Mouse (Mus musculus): ENCODE measurements around the gene Akr7a5. TPM values are rescaled to one million over a fixed set of nuclear protein-coding genes. Genes with fewer than 3 reads are reported as not detected.
A peak's percentile ranks its signal among the peaks of the same experiment; 100 is the strongest.

Gene Akr7a5
- polyA plus RNA-seq, 1 experiment from 2014 or later = 66.5 TPM

DNA sequence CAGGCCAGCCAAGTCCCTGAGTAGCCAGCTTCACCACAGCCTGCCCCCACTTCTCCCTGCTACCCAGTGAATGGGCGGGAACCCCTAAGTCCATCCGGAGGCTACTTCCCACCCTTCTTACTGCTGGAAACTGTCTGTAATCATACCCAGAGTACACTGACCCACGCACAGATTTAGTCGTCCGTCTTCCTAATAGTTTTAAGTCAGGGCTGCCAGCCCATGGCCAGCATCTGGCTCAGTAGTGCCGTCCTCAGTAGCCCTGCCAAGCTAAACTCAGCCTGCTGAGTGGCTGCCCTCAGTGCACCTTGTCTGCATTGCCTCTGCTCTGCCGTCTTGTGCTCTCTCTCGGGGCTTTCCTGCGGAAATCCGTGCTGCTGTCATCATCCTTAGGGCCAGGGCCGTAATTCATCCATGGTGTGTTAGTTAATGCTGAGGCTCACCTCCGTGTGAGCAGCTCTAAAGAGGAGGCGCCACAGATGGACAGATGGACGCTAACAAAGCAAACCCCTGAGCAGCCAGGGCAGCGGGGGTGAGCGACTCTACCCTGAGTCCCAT is 28.7 kb upstream of the Akr7a5 start:
- WGBS = 94% methylated on average over 16 of the region's 16 CpGs
- Histone ChIP-seq H3K4me2 (replicated peaks) (no peak overlapping the region), H3K4me1 (replicated peaks) (no peaks in the 10 kb centered on the region), H3K27ac (no peak overlapping the region), H3K9ac (replicated peaks) (no peak overlapping the region), H3K36me3 (peaks cover 62% of the 10 kb centered on the region), H3K4me3 (replicated peaks) (no peak overlapping the region), H3K9me3 (no peaks in the 10 kb centered on the region), H3K27me3 (no peaks in the 10 kb centered on the region)
- no peak for ATAC-seq

DNA sequence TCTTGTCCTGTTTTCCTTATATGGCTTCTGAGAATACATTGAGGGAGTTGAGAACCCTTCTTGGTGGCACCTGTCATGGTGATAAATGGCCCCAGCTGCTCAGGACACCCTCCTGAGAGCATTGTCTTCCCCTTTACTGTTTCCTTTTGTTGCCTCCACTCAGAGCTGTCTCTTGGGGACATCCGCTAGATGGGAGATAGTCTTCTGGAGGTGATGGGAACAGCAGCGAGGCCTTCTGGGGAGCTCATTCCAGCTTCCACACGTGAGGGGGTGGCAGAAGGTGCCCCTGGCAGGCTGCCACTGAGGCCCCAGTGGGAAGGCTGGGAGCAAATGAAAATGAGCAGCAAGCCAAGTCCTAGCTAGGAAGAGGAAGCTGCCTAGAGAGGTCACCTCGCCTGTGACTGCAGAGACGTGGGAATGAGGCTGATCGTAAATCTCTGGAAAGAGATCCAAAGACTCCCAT is 27.6 kb upstream of the Akr7a5 start:
- Histone ChIP-seq H3K9ac (replicated peaks) (no peak overlapping the region), H3K27ac (no peak overlapping the region), H3K36me3 (peaks cover 73% of the 10 kb centered on the region)

GRCm38 (mm10) chr4:139284877-139285276 is 25.7 kb upstream of the Akr7a5 start:
- H3K4me3 ChIP-seq (replicated peaks) = no peak overlapping the region
- no peak for ATAC-seq
- peaks cover 91% of the 10 kb centered on the region for H3K36me3 ChIP-seq
- no peaks in the 10 kb centered on the region for H3K9me3 ChIP-seq
- H3K4me1 ChIP-seq (replicated peaks) = no peaks in the 10 kb centered on the region
- no peak overlapping the region for H3K9ac ChIP-seq (replicated peaks)
- 95% methylated on average over 15 of the region's 15 CpGs for WGBS
- H3K27me3 ChIP-seq = no peaks in the 10 kb centered on the region
- H3K4me2 ChIP-seq (replicated peaks) = no peak overlapping the region
- no peak overlapping the region for H3K27ac ChIP-seq

More for the DNA sequence above, 27.6 kb upstream of the Akr7a5 start:
- no peaks in the 10 kb centered on the region for H3K9me3 ChIP-seq
- no peaks in the 10 kb centered on the region for H3K4me1 ChIP-seq (replicated peaks)
- no peak overlapping the region for H3K4me3 ChIP-seq (replicated peaks)
- H3K4me2 ChIP-seq (replicated peaks) = no peak overlapping the region
- WGBS = 86% methylated on average over 6 of the region's 6 CpGs
- no peak for ATAC-seq
- no peaks in the 10 kb centered on the region for H3K27me3 ChIP-seq

DNA sequence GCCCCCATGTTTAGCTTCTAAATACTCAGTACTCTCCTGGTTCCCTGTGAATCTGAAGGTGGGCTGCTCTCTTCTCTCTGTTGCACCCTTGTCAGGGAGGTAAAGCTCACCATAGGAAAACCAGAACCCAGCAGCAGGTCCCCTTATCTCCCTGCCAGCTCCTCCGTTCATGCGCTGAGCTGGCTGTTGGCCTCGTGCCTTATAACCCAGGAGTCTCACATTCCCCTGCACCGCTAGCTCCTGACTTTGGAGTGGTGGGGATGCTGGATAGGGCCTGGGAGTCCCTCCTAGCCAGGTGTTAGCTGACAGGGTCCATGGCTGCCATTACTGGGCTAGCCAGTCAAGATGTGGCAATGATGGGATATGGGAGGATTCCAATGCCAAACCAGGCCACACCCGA is 24.3 kb upstream of the Akr7a5 start:
- WGBS = 95% methylated on average over 5 of the region's 5 CpGs
- Histone ChIP-seq H3K4me2 (replicated peaks) (no peak overlapping the region), H3K9ac (replicated peaks) (no peak overlapping the region), H3K4me3 (replicated peaks) (no peak overlapping the region), H3K36me3 (peaks cover 91% of the 10 kb centered on the region), H3K27me3 (no peaks in the 10 kb centered on the region), H3K4me1 (replicated peaks) (no peaks in the 10 kb centered on the region), H3K27ac (no peak overlapping the region), H3K9me3 (no peaks in the 10 kb centered on the region)
- ATAC-seq = no peak

- H3K9me3 ChIP-seq = no peaks in the 10 kb centered on the region
- H3K4me1 ChIP-seq (replicated peaks) = no peaks in the 10 kb centered on the region
- peak; percentile 41 for ATAC-seq
- H3K4me2 ChIP-seq (replicated peaks) = no peak overlapping the region
- no peak overlapping the region for H3K4me3 ChIP-seq (replicated peaks)
- H3K27ac ChIP-seq = no peak overlapping the region
- no peak overlapping the region for H3K9ac ChIP-seq (replicated peaks)
- H3K36me3 ChIP-seq = peaks cover 82% of the 10 kb centered on the region
- no peaks in the 10 kb centered on the region for H3K27me3 ChIP-seq
- 86% methylated on average over 18 of the region's 18 CpGs for WGBS
Measured at GRCm38 (mm10) chr4:139287122-139287863, 23.3 kb upstream of the Akr7a5 start.

DNA sequence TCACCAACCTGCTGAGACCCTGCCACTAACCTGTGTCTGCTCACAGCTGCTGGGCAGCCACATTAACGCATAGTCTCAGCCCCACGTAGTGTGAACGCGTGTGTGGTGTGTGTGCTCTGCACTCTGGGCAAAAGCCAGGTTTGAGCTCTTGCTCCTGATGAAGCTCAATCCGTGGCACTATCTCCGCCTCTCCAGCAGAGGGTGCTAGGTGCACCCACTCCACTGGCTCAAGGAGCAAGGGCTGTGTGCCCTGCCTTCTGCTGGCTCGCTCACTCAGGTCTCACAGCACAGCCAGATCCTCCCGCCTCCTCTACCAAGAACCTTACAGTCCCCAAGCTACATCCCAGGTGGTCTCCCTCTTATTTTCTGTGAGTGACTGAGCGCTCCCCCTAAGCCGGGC is 21.5 kb upstream of the Akr7a5 start:
- no peak overlapping the region for H3K27ac ChIP-seq

DNA sequence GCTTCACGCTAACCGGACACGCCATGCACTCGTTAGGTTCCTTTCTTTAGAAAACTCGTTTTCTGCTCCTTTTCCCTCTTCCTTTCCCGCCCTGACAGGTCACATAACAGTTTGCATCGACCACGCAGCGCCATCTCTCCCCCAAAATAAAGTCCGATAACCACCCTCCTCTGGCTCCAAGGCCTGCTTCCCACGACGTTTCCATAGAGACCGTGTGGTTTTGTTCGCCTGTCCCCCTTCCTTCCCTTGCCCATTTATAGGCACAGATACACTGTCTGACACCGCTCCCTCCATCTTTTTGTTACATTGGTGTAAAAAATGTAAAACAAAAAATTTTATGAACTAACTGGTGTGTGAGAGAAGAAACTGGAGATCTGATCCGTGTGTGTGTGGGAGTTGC is 19.4 kb upstream of the Akr7a5 start:
- H3K4me1 ChIP-seq (replicated peaks) = no peaks in the 10 kb centered on the region
- H3K9me3 ChIP-seq = no peaks in the 10 kb centered on the region
- H3K36me3 ChIP-seq = peaks cover 55% of the 10 kb centered on the region
- WGBS = 84% methylated on average over 16 of the region's 16 CpGs
- H3K9ac ChIP-seq (replicated peaks) = no peak overlapping the region
- no peaks in the 10 kb centered on the region for H3K27me3 ChIP-seq
- no peak overlapping the region for H3K4me2 ChIP-seq (replicated peaks)
- no peak overlapping the region for H3K27ac ChIP-seq
- no peak for ATAC-seq
- H3K4me3 ChIP-seq (replicated peaks) = no peak overlapping the region

More for the DNA sequence above, 21.5 kb upstream of the Akr7a5 start:
- peaks cover 70% of the 10 kb centered on the region for H3K36me3 ChIP-seq
- H3K9me3 ChIP-seq = no peaks in the 10 kb centered on the region
- no peak overlapping the region for H3K4me3 ChIP-seq (replicated peaks)
- H3K27me3 ChIP-seq = no peaks in the 10 kb centered on the region
- ATAC-seq = peak; percentile 28; the same call in 1 of the 2 replicates
- WGBS = 66% methylated on average over 10 of the region's 10 CpGs
- no peak overlapping the region for H3K4me2 ChIP-seq (replicated peaks)
- H3K4me1 ChIP-seq (replicated peaks) = no peaks in the 10 kb centered on the region
- H3K9ac ChIP-seq (replicated peaks) = no peak overlapping the region

DNA sequence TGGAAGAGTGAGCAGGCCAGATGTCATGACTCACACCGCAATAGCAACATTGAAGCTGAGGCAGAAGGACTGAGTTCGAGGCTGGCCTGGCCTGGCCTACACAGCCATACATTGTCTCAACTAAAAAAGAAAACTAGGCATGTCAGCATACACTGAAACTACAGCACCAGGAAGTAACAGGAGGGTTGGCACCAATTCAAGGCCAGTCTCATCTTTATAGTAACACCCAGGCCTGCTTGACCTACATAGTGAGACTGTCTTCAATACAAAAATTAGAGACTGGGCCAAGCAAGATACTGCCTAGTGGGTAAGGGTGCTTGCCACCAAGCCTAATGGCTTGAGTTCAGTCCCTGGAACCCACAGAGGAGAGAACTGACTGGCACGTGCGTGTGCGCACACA is 18.5 kb upstream of the Akr7a5 start:
- no peaks in the 10 kb centered on the region for H3K27me3 ChIP-seq
- H3K9ac ChIP-seq (replicated peaks) = no peak overlapping the region
- peaks cover 48% of the 10 kb centered on the region for H3K36me3 ChIP-seq
- H3K27ac ChIP-seq = no peak overlapping the region
- no peak overlapping the region for H3K4me3 ChIP-seq (replicated peaks)
- no peak for ATAC-seq
- no peak overlapping the region for H3K4me2 ChIP-seq (replicated peaks)
- H3K9me3 ChIP-seq = no peaks in the 10 kb centered on the region
- H3K4me1 ChIP-seq (replicated peaks) = no peaks in the 10 kb centered on the region
- 98% methylated on average over 5 of the region's 5 CpGs for WGBS

- no peaks in the 10 kb centered on the region for H3K27me3 ChIP-seq
- 86% methylated on average over 4 of the region's 4 CpGs for WGBS
- H3K4me1 ChIP-seq (replicated peaks) = no peaks in the 10 kb centered on the region
- no peaks in the 10 kb centered on the region for H3K9me3 ChIP-seq
- no peak overlapping the region for H3K27ac ChIP-seq
- no peak overlapping the region for H3K4me2 ChIP-seq (replicated peaks)
- H3K36me3 ChIP-seq = peaks cover 54% of the 10 kb centered on the region
- ATAC-seq = no peak
- no peak overlapping the region for H3K4me3 ChIP-seq (replicated peaks)
- no peak overlapping the region for H3K9ac ChIP-seq (replicated peaks)
Measured at GRCm38 (mm10) chr4:139297566-139297965, 13.0 kb upstream of the Akr7a5 start.

GRCm38 (mm10) chr4:139298671-139299366 is 11.7 kb upstream of the Akr7a5 start:
- Histone ChIP-seq H3K9ac (replicated peaks) (no peak overlapping the region), H3K4me1 (replicated peaks) (no peaks in the 10 kb centered on the region), H3K27ac (no peak overlapping the region; the same call in 1 of the 2 replicates), H3K4me2 (replicated peaks) (no peak overlapping the region), H3K9me3 (no peaks in the 10 kb centered on the region), H3K36me3 (peaks cover 52% of the 10 kb centered on the region), H3K4me3 (replicated peaks) (no peak overlapping the region), H3K27me3 (no peaks in the 10 kb centered on the region)
- no peak for ATAC-seq
- 87% methylated on average over 12 of the region's 12 CpGs for WGBS

DNA sequence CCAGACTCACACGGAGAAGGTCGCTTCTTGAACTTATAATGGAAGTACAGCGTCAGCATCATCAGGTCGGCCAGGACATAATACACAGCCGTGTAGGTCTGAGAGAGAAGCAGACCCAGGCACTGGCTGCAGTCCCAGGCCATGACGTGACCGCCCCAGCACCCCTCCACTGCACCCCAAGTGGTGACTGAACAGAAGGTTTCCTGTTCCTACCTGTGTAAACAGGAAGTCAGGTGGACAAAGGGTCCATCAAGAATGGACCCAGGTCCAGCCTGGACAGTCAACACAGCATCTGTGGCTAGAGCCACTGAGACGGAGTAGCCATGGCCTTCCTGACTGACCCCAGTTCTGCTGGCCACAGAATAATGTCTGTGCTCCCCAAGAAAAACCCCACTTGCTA is 8.8 kb upstream of the Akr7a5 start:
- H3K27ac ChIP-seq = no peak overlapping the region
- H3K27me3 ChIP-seq = no peaks in the 10 kb centered on the region
- no peak overlapping the region for H3K4me3 ChIP-seq (replicated peaks)
- 92% methylated on average over 8 of the region's 8 CpGs for WGBS
- H3K9me3 ChIP-seq = no peaks in the 10 kb centered on the region
- no peak overlapping the region for H3K9ac ChIP-seq (replicated peaks)
- no peak for ATAC-seq
- H3K4me1 ChIP-seq (replicated peaks) = no peaks in the 10 kb centered on the region
- H3K4me2 ChIP-seq (replicated peaks) = no peak overlapping the region
- H3K36me3 ChIP-seq = peaks cover 71% of the 10 kb centered on the region

GRCm38 (mm10) chr4:139302241-139302640 is 8.3 kb upstream of the Akr7a5 start:
- Histone ChIP-seq H3K9ac (replicated peaks) (no peak overlapping the region), H3K4me2 (replicated peaks) (no peak overlapping the region), H3K27ac (no peak overlapping the region), H3K9me3 (no peaks in the 10 kb centered on the region), H3K27me3 (no peaks in the 10 kb centered on the region), H3K36me3 (peaks cover 74% of the 10 kb centered on the region), H3K4me1 (replicated peaks) (no peaks in the 10 kb centered on the region), H3K4me3 (replicated peaks) (no peak overlapping the region)
- 69% methylated on average over 5 of the region's 5 CpGs for WGBS
- no peak for ATAC-seq
